Mouse (Mus musculus) small intestine, adult 2 months (tissue): ENCODE results near the gene G430095P16Rik. TPM values are rescaled to one million over a fixed set of nuclear protein-coding genes. Genes with fewer than 3 reads are reported as not detected.

Source experiments
- H3K27ac ChIP-seq: fragments of 200-500 bp; 2 replicates; pipeline ENCODE4 v1.5.1; 2012; ENCODE audit warnings: low read depth, low read length, control low read depth, inconsistent platforms; ENCODE audit not compliant: insufficient read depth
- H3K27me3 ChIP-seq: fragments of 200-500 bp; 2 replicates; pipeline ENCODE4 v1.6.1; 2012; ENCODE audit warnings: mild to moderate bottlenecking, moderate library complexity, low read length, inconsistent platforms; ENCODE audit not compliant: control insufficient read depth, insufficient read depth
- H3K36me3 ChIP-seq: fragments of 200-500 bp; 2 replicates; pipeline ENCODE4 v1.6.1; 2012; ENCODE audit warnings: mild to moderate bottlenecking, low read length, control low read depth, inconsistent platforms; ENCODE audit not compliant: control insufficient read depth, insufficient read depth
- H3K4me1 ChIP-seq: fragments of 200-500 bp; 2 replicates; pipeline ENCODE4 v1.6.1; 2012; ENCODE audit warnings: low read length, inconsistent platforms, mixed read lengths; ENCODE audit not compliant: control insufficient read depth, insufficient read depth, insufficient read length
- H3K4me3 ChIP-seq: fragments of 200-500 bp; 2 replicates; pipeline ENCODE4 v1.5.1; 2012; ENCODE audit warnings: low read depth, mild to moderate bottlenecking, control low read depth, inconsistent platforms, low read length, moderate library complexity
- CTCF ChIP-seq: fragments of 200-500 bp; IDR thresholded peaks from 2 replicates; pipeline ENCODE4 v1.5.1; 2012; ENCODE audit warnings: low read depth, mild to moderate bottlenecking, control low read depth, inconsistent platforms, low read length, moderate library complexity, mixed read lengths; ENCODE audit not compliant: insufficient replicate concordance, insufficient read length; ENCODE audit errors: extremely low read depth
- POLR2A ChIP-seq: fragments of 200-500 bp; IDR thresholded peaks from 2 replicates; pipeline ENCODE4 v1.6.1; 2012; ENCODE audit warnings: low read depth, mild to moderate bottlenecking, control low read depth, inconsistent platforms, low read length, moderate library complexity
- WGBS: fragments of 180-500 bp; shearing (Covaris S2); methylation state at CpG from one replicate; pipeline ENCODE4 v1.1.7; 2018; 5-methylcytosine and 5-hydroxymethylcytosine counted together
- polyA plus RNA-seq: library from polyadenylated mRNA; depleted of rRNA; stranded (reverse); fragments of >200 nt; gene quantifications from 2 replicates; pipeline ENCODE4 v1.2.3, GENCODE M21; 2012

The G430095P16Rik gene
- polyA plus RNA-seq, 1 experiment: 0.30 TPM

DNA sequence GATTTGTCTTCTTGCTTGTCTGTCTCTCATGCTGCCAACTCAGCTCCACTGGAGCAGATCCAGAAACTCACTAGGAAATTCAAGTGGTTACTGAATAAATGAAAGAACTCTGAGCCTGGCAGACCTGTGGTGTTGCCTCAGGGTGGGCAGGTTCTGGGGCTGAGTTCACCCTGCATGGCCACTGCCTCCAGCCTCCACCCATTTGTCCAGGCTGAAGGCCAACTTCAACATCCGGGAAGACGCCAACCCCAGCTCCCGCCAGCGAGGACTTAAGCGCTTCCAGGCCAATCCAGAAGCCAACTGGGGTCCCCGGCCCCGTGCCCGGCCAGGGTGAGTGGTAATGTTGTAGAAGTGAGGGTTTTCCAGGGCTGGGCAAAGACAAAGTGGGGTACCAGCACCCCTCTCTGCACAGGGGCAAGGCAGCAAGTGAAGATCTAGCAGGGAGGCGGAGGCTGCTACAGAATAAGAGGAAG lies 23.8 kb upstream of the G430095P16Rik start:
- H3K4me1 ChIP-seq: peaks cover 10% of the 10 kb centered on the region; the same call in 1 of the 2 replicates
- H3K27ac ChIP-seq: peak overlapping the region; percentile 8; the same call in 1 of the 2 replicates
- H3K4me3 ChIP-seq: no peak overlapping the region
- whole genome bisulfite sequencing: 76% methylated on average over 9 of the region's 9 CpGs
- peaks cover 28% of the 10 kb centered on the region for H3K36me3 ChIP-seq
- H3K27me3 ChIP-seq: no peaks in the 10 kb centered on the region
- TF ChIP-seq CTCF (no peak), POLR2A (no peak)

DNA sequence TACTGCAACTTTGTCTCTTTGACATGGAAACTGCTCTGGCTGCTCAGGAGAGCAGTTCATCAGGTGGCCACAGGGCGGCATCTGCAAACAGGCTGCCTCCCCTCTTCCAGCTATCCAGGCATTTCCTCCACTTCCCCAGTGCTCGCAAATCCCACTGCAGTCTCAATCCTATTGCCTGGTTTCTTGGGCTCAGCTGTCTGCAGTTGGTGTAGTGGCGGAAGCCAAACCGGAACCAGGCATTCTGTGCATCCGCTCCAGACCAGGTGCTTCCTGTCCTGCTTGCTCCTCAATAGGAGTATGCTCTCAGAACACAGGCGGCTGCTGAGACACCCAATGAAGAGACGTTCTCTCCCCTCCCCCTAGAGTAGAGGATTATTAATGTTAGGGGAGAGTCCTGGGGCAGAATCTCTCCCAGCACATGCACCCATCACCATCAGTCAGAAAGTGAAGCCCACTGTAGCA lies 22.9 kb upstream of the G430095P16Rik start:
- WGBS: 61% methylated on average over 7 of the region's 7 CpGs
- TF ChIP-seq POLR2A: no peak
- TF ChIP-seq CTCF: peak; percentile 73; the same call in 1 of the 2 replicates
- peaks cover 26% of the 10 kb centered on the region for H3K36me3 ChIP-seq
- no peak overlapping the region for H3K4me3 ChIP-seq
- H3K27ac ChIP-seq: peak overlapping the region; percentile 31; the same call in 1 of the 2 replicates
- peaks cover 12% of the 10 kb centered on the region; the same call in 1 of the 2 replicates for H3K4me1 ChIP-seq
- H3K27me3 ChIP-seq: peaks cover 5% of the 10 kb centered on the region; the same call in 1 of the 2 replicates

DNA sequence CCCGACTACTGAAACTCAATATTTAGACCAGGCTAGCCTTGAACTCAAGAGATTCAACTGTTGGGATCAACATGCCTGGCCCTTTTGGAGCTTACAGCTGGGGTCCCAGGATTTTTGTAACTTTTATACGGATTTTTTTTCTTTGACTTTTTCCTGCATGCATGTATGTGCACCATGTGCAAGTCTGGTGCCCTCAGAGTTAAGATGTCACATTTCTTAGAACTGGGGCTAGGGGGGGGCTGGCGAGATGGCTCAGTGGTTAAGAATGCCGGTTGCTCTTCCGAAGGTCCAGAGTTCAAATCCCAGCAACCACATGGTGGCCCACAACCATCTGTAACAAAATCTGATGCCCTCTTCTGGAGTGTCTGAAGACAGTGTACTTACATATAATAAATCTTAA lies 22.3 kb upstream of the G430095P16Rik start:
- 0 out of 2 replicates have a peak overlapping the region, but pooled peaks have one; percentile 31 for H3K27ac ChIP-seq
- TF ChIP-seq CTCF: no peak
- TF ChIP-seq POLR2A: no peak
- H3K36me3 ChIP-seq: peaks cover 26% of the 10 kb centered on the region
- H3K27me3 ChIP-seq: peaks cover 12% of the 10 kb centered on the region
- no peak overlapping the region for H3K4me3 ChIP-seq
- peaks cover 16% of the 10 kb centered on the region for H3K4me1 ChIP-seq
- 76% methylated on average over 5 of the region's 5 CpGs for WGBS

DNA sequence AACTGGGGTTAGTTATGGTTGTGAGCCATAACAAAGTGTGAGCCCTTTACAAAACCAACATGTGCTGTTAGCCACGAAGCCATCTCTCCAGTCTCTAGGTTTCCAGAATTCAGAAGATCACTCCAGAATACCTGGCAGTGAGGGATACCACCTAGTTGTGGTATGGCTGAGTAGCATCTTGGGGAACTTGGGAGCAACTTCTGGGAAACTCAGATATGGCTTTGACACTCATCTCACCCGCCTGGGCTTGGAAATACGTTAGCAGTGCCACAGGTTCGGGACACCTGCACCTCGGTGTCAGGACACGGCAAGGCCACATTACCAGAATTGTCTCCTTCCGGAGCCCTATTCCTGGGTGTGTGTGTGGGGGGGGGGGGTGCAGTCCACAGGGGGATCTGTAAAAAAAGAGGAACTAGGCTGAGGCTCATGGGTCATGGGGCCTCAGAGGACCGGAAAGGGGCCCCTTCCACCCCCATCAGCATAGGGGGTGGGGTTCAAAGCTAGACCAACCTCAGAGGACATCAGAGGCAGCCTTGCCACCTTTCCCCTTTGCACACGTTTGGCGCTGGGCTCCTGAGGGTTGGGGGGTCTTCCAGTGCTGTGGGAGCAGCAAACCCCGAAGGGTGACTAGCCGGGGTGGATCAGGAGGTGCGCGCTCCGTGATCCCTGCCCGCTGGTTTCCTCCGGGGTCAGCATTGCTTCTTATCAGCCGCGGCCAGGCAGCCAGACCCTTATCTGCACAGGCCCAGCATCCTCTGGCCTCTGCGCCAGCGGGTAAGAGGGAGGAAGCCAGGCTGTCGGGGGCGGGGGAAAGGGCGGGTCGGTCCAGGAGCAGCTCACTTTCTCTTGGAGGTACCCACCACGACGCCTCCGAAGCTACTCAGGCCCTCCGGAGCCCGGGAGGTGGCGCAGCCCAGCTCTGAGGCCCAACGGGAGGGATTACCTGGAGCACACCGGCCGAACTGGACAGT lies 21.6 kb upstream of the G430095P16Rik start, which contains the start of gene Lyl1:
Lyl1 (plus strand) TSS at position 517 of the 971 bp plus-strand sequence.
- Histone ChIP-seq H3K4me3 (peak within 1 kb of the TSS; percentile 40), H3K27me3 (peaks cover 16% of the 10 kb centered on the region), H3K36me3 (peaks cover 24% of the 10 kb centered on the region), H3K4me1 (peaks cover 18% of the 10 kb centered on the region), H3K27ac (peak within 1 kb of the TSS; percentile 52)
- WGBS: 13% methylated on average over 34 of the region's 34 CpGs
- TF ChIP-seq POLR2A (peak; percentile 37; the same call in 1 of the 2 replicates), CTCF (no peak)

DNA sequence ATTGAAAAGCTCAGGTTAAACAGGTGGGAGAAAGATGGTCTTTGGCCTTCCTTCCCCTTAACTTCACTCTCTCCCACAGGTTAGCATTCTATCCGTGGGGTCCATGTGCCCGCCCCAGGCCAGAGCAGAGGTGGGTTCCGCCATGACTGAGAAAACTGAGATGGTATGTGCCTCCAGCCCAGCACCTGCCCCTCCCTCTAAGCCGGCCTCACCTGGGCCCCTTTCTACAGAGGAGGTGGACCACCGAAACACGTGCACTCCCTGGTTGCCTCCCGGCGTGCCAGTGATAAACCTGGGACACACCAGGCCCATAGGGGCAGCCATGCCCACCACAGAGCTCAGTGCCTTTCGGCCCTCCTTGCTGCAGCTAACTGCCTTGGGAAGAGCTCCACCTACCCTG lies 20.2 kb upstream of the G430095P16Rik start:
- Histone ChIP-seq H3K4me3 (peak overlapping the region; percentile 39), H3K27me3 (peaks cover 29% of the 10 kb centered on the region), H3K36me3 (peaks cover 14% of the 10 kb centered on the region), H3K4me1 (peaks cover 27% of the 10 kb centered on the region), H3K27ac (peak overlapping the region; percentile 40; the same call in 1 of the 2 replicates)
- 78% methylated on average over 9 of the region's 9 CpGs for WGBS
- TF ChIP-seq CTCF: no peak
- no peak for TF ChIP-seq POLR2A

DNA sequence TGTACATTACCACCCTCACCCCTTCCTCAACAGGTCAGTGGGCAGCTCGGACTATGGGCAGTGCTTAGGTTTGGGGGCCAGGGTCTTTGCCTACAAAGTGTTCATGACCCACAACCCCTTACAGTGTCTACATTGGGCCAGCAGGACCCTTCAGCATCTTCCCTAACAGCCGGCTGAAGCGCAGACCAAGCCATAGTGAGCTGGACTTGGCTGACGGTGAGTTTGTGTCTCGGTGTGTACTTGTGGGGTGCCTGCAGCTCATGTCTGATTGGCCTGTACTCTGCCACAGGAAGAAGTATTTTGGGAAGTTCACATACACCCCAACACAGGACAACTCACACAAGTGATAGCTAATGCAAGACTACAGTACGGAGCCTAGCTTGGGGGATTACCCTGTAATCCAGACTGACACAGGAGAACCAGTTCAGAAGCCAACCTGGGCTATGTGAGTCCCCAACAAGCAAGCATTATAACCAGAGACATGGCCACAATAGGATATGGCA lies 19.8 kb upstream of the G430095P16Rik start:
- TF ChIP-seq CTCF: no peak
- no peak for TF ChIP-seq POLR2A
- Histone ChIP-seq H3K27ac (peak overlapping the region; percentile 40; the same call in 1 of the 2 replicates), H3K36me3 (peaks cover 11% of the 10 kb centered on the region), H3K27me3 (peaks cover 29% of the 10 kb centered on the region), H3K4me3 (peak overlapping the region; percentile 39), H3K4me1 (peaks cover 31% of the 10 kb centered on the region)
- WGBS: 84% methylated on average over 6 of the region's 6 CpGs
